Mouse (Mus musculus): ENCODE measurements at regions not wholly inside any gene's neighbourhood (a gene's known extent, or its start where the extent isn't known, plus 50 kb on each side); places are given as distances from the start of the nearest gene placed in this dataset.

DNA sequence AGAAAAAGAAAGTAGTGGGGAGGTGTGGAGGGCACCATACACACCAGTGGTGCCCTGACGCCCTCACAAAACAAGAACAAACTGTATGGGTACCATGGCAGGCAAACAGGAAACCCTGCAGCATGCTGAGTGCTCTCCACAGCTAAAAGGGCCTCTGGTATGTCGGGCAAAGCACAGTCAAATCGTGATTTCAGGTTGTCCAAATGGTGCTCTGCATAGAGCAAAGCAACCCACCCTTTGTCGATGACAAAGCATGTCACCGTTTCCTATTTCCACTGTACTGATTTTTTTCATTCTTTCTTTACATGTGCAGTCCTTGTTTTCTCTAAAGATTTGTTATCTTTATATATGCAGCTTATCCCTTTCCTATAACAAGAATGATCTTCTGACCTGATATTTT is 156.0 kb upstream of the Cited2 start:
- no peaks in the 10 kb centered on the region for H3K4me1 ChIP-seq (ENCODE audit: control insufficient read depth, insufficient read depth, low read depth, low read length)
- no peak overlapping the region for H3K27ac ChIP-seq (ENCODE audit: low read depth, low read length)
- H3K4me3 ChIP-seq (ENCODE audit: low read length), result no peak overlapping the region
- ATAC-seq, result no peak
- H3K27me3 ChIP-seq (replicated peaks; ENCODE audit: control insufficient read depth, insufficient read depth, low read length), result no peaks in the 10 kb centered on the region
- H3K9me3 ChIP-seq (ENCODE audit: control insufficient read depth, low read length), result no peaks in the 10 kb centered on the region
- H3K9ac ChIP-seq (ENCODE audit: low read depth, low read length), result no peak overlapping the region
- 86% methylated on average over 5 of the region's 5 CpGs for WGBS
- H3K4me2 ChIP-seq (ENCODE audit: low read length), result no peak overlapping the region
- no peaks in the 10 kb centered on the region for H3K36me3 ChIP-seq (ENCODE audit: control insufficient read depth, insufficient read depth, low read length)

DNA sequence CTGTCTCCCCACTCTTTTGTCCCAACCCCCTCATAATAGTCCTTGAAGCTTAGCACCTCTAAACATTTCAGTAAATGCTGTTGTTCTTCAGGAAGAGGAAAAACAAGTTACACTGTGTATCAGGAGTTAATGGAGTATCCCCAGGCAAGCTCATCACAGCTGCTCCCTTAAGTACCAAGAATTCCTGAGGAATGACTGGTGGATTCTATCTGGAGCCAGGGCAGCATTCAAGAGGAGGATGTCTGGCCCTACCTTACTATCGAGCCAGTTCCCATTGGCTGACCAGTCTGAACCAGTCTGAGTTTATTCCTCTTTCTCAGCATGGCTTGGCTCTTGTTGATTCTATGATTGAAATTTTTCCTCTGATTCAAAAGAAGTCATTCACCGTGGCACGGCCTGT is 155.4 kb upstream of the Cited2 start:
- H3K9ac ChIP-seq (ENCODE audit: low read depth, low read length), result no peak overlapping the region
- H3K27ac ChIP-seq (ENCODE audit: low read depth, low read length), result no peak overlapping the region
- no peaks in the 10 kb centered on the region for H3K36me3 ChIP-seq (ENCODE audit: control insufficient read depth, insufficient read depth, low read length)
- H3K4me2 ChIP-seq (ENCODE audit: low read length), result no peak overlapping the region
- no peak for ATAC-seq
- H3K27me3 ChIP-seq (replicated peaks; ENCODE audit: control insufficient read depth, insufficient read depth, low read length), result no peaks in the 10 kb centered on the region
- H3K4me1 ChIP-seq (ENCODE audit: control insufficient read depth, insufficient read depth, low read depth, low read length), result no peaks in the 10 kb centered on the region
- no peak overlapping the region for H3K4me3 ChIP-seq (ENCODE audit: low read length)
- H3K9me3 ChIP-seq (ENCODE audit: control insufficient read depth, low read length), result no peaks in the 10 kb centered on the region
- WGBS, result 85% methylated on average over 3 of the region's 3 CpGs

DNA sequence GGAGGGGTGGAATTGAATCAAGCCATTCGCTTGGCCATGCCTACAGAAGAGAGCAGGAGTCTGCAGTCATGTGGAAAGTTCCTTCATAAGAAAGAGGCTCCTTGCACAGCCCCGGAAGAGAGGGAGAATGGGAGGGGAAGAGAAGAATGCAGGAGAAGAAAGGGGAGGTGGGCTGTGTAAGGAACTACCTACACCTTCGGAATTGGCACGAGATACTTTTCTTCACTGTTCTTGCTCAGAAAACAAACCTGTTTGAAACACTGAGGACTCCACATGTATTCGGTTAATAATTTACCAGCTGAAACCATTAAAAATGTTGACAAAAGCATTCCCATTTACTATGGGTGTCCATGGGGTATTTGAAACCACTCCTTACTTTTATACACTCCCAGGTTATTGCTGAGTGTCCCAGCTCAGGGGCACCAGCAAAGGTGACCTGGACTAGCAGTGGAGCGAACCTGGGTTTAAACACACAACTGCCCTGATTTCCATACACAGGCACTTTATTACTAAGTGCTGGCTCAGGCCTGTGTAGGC is 153.4 kb upstream of the Cited2 start:
- Histone ChIP-seq H3K4me2 (ENCODE audit: low read length) (no peak overlapping the region), H3K36me3 (ENCODE audit: control insufficient read depth, insufficient read depth, low read length) (no peaks in the 10 kb centered on the region), H3K4me3 (ENCODE audit: low read length) (no peak overlapping the region), H3K9ac (ENCODE audit: low read depth, low read length) (no peak overlapping the region), H3K27me3 (replicated peaks; ENCODE audit: control insufficient read depth, insufficient read depth, low read length) (no peaks in the 10 kb centered on the region), H3K27ac (ENCODE audit: low read depth, low read length) (no peak overlapping the region), H3K9me3 (ENCODE audit: control insufficient read depth, low read length) (no peaks in the 10 kb centered on the region), H3K4me1 (ENCODE audit: control insufficient read depth, insufficient read depth, low read depth, low read length) (no peaks in the 10 kb centered on the region)
- no peak for ATAC-seq
- 80% methylated on average over 6 of the region's 6 CpGs for WGBS

DNA sequence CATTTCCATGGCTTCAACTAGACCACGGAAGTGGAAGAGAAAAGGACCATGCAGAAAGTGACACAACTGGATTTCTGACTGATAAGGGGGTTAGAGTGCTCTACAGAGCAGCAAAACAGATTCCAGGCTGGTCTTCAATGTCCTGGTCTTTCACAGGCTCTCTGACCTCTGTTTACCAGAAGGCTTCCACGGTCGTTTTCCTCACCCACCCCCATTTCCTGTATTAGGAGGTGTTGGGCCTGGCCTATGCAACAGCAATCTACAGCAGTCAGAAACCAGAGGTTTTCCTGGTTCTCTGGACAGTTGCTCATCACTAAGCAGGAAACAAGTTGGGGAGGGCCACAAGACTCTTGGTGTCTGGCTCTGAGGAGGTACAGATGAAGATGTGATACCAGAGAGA is 148.1 kb upstream of the Cited2 start:
- WGBS, result 74% methylated on average over 3 of the region's 3 CpGs
- Histone ChIP-seq H3K36me3 (ENCODE audit: control insufficient read depth, insufficient read depth, low read length) (no peaks in the 10 kb centered on the region), H3K4me2 (ENCODE audit: low read length) (no peak overlapping the region), H3K4me3 (ENCODE audit: low read length) (no peak overlapping the region), H3K9me3 (ENCODE audit: control insufficient read depth, low read length) (no peaks in the 10 kb centered on the region), H3K9ac (ENCODE audit: low read depth, low read length) (no peak overlapping the region), H3K27me3 (replicated peaks; ENCODE audit: control insufficient read depth, insufficient read depth, low read length) (no peaks in the 10 kb centered on the region), H3K27ac (ENCODE audit: low read depth, low read length) (no peak overlapping the region), H3K4me1 (ENCODE audit: control insufficient read depth, insufficient read depth, low read depth, low read length) (no peaks in the 10 kb centered on the region)
- no peak for ATAC-seq

DNA sequence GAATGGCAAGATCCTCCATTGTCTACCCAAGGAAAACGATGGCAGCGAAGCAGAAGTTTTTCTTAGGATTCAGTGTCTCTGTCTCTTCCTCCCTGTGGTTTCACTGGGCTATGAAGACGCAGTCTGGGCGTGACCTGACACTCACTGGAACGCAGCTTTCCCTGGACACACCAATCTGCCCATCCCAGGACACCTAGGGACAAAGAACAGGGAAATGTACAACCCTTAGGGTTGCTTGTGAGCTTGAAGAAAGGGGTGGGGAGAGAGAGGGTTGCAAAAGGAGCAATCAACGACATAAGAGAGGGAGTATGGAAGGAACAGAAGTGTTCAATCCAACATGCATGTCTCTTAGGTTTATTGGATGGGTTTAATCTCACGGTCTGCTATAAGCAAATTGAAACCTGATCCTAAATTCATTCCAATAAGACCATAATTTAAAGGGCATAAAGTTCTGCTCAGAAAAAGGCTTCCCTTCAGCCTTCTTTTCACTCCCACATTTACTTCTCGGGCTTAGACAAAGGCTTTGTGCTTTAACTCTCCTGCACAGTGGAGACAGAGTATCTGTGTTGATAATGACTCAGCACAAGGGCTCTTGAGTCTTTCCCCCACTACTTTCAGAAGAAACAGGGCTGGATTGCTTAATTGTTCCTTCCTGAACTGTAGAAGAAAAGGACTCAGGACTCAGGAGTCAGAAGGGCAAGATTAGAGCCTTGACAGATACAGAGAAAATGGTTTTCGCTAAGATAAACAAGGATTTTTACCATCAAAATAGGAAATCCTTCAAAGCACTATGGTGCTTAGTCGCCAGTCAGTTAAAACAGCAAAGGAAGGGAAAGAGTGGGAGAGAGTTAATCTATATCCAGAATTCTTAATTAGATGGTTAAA is 147.3 kb upstream of the Cited2 start:
- Histone ChIP-seq H3K36me3 (ENCODE audit: control insufficient read depth, insufficient read depth, low read length) (no peaks in the 10 kb centered on the region), H3K4me2 (ENCODE audit: low read length) (no peak overlapping the region), H3K9ac (ENCODE audit: low read depth, low read length) (no peak overlapping the region), H3K27me3 (replicated peaks; ENCODE audit: control insufficient read depth, insufficient read depth, low read length) (no peaks in the 10 kb centered on the region), H3K4me1 (ENCODE audit: control insufficient read depth, insufficient read depth, low read depth, low read length) (no peaks in the 10 kb centered on the region), H3K27ac (ENCODE audit: low read depth, low read length) (no peak overlapping the region), H3K9me3 (ENCODE audit: control insufficient read depth, low read length) (no peaks in the 10 kb centered on the region), H3K4me3 (ENCODE audit: low read length) (no peak overlapping the region)
- WGBS, result 54% methylated on average over 10 of the region's 10 CpGs
- ATAC-seq, result no peak

DNA sequence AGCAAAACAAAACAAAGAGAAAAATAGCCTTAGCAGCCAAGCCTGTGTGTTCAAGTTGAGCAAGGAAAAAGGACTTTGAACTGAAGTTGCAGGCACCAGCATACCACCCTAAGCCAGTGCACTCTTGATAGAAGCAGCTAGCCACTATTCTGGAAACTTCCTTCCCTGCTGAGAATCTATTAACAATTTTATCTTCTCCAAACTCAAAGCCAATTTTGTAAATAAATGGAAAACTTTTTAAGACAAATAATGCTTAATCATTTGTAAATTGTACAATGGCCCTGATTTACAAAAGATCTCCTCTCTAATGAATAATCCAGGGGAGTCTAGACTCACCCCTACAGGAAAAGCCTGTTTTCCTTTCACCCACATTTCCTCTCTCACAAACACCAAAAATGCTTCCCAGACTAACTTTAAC is 146.7 kb upstream of the Cited2 start:
- Histone ChIP-seq H3K4me3 (ENCODE audit: low read length) (no peak overlapping the region), H3K9me3 (ENCODE audit: control insufficient read depth, low read length) (no peaks in the 10 kb centered on the region), H3K4me1 (ENCODE audit: control insufficient read depth, insufficient read depth, low read depth, low read length) (no peaks in the 10 kb centered on the region), H3K9ac (ENCODE audit: low read depth, low read length) (no peak overlapping the region), H3K27me3 (replicated peaks; ENCODE audit: control insufficient read depth, insufficient read depth, low read length) (no peaks in the 10 kb centered on the region), H3K27ac (ENCODE audit: low read depth, low read length) (no peak overlapping the region), H3K36me3 (ENCODE audit: control insufficient read depth, insufficient read depth, low read length) (no peaks in the 10 kb centered on the region), H3K4me2 (ENCODE audit: low read length) (no peak overlapping the region)
- no peak for ATAC-seq

DNA sequence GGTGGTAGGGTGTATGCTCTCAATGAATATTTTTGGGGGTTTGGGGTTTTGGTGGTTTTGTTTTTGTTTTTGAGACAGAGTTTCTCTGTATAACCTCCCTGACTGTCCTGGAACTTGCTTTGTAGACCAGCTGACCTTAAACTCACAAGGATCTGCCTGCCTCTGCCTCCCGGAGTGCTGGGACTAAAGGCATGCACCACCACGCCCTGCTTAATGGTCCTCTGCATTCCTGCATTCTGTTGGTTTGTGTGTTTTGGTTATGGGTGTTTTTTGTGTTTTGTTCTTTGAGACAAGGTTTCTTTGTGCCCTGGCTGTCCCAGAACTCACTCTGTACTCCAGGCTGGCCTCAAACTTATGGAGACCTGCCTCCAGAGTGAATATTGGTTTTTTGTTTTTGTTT is 143.6 kb upstream of the Cited2 start:
- no peak for ATAC-seq
- no peaks in the 10 kb centered on the region for H3K27me3 ChIP-seq (replicated peaks; ENCODE audit: control insufficient read depth, insufficient read depth, low read length)
- H3K4me1 ChIP-seq (ENCODE audit: control insufficient read depth, insufficient read depth, low read depth, low read length), result no peaks in the 10 kb centered on the region
- H3K36me3 ChIP-seq (ENCODE audit: control insufficient read depth, insufficient read depth, low read length), result no peaks in the 10 kb centered on the region
- H3K4me3 ChIP-seq (ENCODE audit: low read length), result no peak overlapping the region
- 66% methylated on average over 2 of the region's 2 CpGs for WGBS
- H3K4me2 ChIP-seq (ENCODE audit: low read length), result no peak overlapping the region
- no peak overlapping the region for H3K27ac ChIP-seq (ENCODE audit: low read depth, low read length)
- H3K9me3 ChIP-seq (ENCODE audit: control insufficient read depth, low read length), result no peaks in the 10 kb centered on the region
- H3K9ac ChIP-seq (ENCODE audit: low read depth, low read length), result no peak overlapping the region

DNA sequence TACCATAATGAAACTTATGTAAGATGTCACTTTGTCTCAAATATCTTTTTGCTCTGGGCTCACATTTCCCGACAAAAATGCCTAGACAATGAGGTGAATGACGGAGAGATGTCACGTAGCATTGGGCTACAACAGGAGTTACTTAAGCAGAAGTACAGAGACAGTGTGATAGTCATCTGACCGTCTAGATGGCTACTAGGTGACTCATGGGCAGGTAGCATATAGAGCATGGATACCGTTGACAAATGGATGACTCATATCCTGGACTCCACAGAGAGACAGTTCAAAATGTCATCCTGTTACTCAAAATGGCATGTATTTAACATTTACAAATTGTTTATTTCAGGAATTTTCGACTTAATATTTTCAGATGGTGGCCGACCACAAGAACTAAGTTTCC is 138.2 kb upstream of the Cited2 start:
- ATAC-seq, result no peak
- Histone ChIP-seq H3K9ac (ENCODE audit: low read depth, low read length) (no peak overlapping the region), H3K9me3 (ENCODE audit: control insufficient read depth, low read length) (no peaks in the 10 kb centered on the region), H3K27me3 (replicated peaks; ENCODE audit: control insufficient read depth, insufficient read depth, low read length) (no peaks in the 10 kb centered on the region), H3K4me3 (ENCODE audit: low read length) (no peak overlapping the region), H3K36me3 (ENCODE audit: control insufficient read depth, insufficient read depth, low read length) (no peaks in the 10 kb centered on the region), H3K4me2 (ENCODE audit: low read length) (no peak overlapping the region), H3K4me1 (ENCODE audit: control insufficient read depth, insufficient read depth, low read depth, low read length) (no peaks in the 10 kb centered on the region), H3K27ac (ENCODE audit: low read depth, low read length) (no peak overlapping the region)
- 89% methylated on average over 7 of the region's 7 CpGs for WGBS

DNA sequence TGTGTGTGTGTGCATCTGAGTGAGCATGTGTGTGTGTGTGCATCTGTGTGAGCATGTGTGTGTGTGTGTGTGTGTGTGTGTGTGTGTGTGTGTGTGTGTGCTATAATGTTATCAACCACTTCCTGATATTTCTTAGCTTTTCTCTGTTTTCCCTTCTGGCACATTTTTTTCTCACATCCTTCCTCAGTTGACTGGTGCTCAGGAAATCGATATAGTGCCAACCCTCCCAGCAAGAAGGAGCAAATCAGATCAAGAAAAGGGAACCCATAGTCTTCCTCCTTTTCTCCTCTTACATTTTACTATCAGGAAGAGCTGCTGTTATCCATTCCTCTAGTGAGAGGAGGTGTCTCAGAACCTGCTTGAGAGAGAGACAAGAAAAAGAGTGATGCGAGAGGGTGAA is 136.1 kb upstream of the Cited2 start:
- no peak for ATAC-seq
- H3K4me1 ChIP-seq (ENCODE audit: control insufficient read depth, insufficient read depth, low read depth, low read length), result no peaks in the 10 kb centered on the region
- 93% methylated on average over 2 of the region's 2 CpGs for WGBS
- no peaks in the 10 kb centered on the region for H3K9me3 ChIP-seq (ENCODE audit: control insufficient read depth, low read length)
- H3K4me2 ChIP-seq (ENCODE audit: low read length), result no peak overlapping the region
- H3K36me3 ChIP-seq (ENCODE audit: control insufficient read depth, insufficient read depth, low read length), result no peaks in the 10 kb centered on the region
- H3K27me3 ChIP-seq (replicated peaks; ENCODE audit: control insufficient read depth, insufficient read depth, low read length), result no peaks in the 10 kb centered on the region
- H3K4me3 ChIP-seq (ENCODE audit: low read length), result no peak overlapping the region
- H3K27ac ChIP-seq (ENCODE audit: low read depth, low read length), result no peak overlapping the region
- H3K9ac ChIP-seq (ENCODE audit: low read depth, low read length), result no peak overlapping the region

All from hindbrain, embryonic 16.5 days (tissue).